ENCODE assay signal across 8 mouse cellular contexts in the genomic region with DNA sequence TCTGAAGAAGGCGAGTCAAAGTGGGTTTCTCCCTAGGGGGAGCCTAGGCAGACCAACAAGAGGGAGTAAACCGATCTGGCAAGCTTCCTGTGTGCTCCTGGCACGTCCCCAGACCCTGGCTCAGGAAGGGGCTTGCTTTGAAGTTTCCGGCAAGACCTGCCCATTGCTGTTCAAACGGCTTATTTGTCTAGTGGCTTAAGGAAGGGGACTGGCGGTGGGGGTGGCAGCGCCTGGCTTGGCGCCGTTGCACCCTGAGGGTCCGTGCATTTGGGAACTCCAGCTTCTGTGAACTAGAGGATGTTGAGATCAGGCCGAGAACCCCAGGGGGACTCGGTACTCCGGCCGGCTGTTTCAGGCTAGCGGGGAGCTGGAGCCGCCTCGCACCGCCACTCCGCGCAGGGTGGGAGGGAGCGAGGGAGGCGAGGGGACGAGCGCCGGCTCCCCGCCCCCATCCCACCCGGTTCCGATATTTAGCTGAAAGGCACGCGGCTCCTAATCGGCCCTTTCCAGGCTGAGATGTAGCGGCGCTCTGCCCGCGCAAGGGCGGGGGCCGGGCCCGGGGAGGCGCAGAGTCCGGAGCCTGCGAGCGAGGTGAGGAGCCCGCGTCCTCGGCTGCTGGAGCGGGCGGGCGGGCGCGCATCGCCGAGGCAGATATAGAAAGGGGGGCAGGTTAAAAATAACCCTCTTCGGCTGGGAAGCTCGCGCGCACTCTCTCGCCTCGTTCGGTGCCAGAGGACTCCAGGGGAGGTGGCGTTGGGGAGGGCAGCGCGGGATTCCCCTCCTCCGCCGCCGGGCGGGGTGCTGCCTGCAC. TPM values are rescaled to one million over a fixed set of nuclear protein-coding genes. Genes with fewer than 3 reads are reported as not detected.
DNase-seq lines count a peak whose midpoint lies in the region; ATAC-seq lines count a peak whose summit lies in the region.

No protein-coding gene starts in this region.

- H3K9me3 ChIP-seq in embryonic facial prominence, embryonic 14.5 days (ENCODE audit: control insufficient read depth, low read length): no peaks in the 10 kb centered on the region
- H3K9me3 ChIP-seq in heart, embryonic 12.5 days (replicated peaks): no peaks in the 10 kb centered on the region
- no peaks in the 10 kb centered on the region for H3K9me3 ChIP-seq in kidney, embryonic 14.5 days (ENCODE audit: control insufficient read depth, low read length)
- no peaks in the 10 kb centered on the region for H3K9me3 ChIP-seq in limb, embryonic 15.5 days
- no peaks in the 10 kb centered on the region for H3K9me3 ChIP-seq in midbrain, embryonic 16.5 days (replicated peaks; ENCODE audit: control insufficient read depth, low read length, poor library complexity, severe bottlenecking)
- no peaks in the 10 kb centered on the region for H3K9me3 ChIP-seq in stomach, embryonic 16.5 days (replicated peaks; ENCODE audit: control insufficient read depth, low read length)

- peaks cover 6% of the 10 kb centered on the region; the same call in 1 of the 2 replicates for H3K36me3 ChIP-seq in embryonic facial prominence, embryonic 14.5 days (ENCODE audit: control insufficient read depth, insufficient read depth, low read length)
- peaks cover 5% of the 10 kb centered on the region; the same call in 1 of the 2 replicates for H3K36me3 ChIP-seq in heart, embryonic 12.5 days
- no peaks in the 10 kb centered on the region for H3K36me3 ChIP-seq in kidney, embryonic 14.5 days (ENCODE audit: control insufficient read depth, insufficient read depth, low read length)
- no peaks in the 10 kb centered on the region for H3K36me3 ChIP-seq in limb, embryonic 15.5 days
- H3K36me3 ChIP-seq in midbrain, embryonic 16.5 days (ENCODE audit: control insufficient read depth, insufficient read depth, low read length): no peaks in the 10 kb centered on the region
- 0 out of 2 replicates have a peak, but pooled peaks cover 3% of the 10 kb centered on the region for H3K36me3 ChIP-seq in stomach, embryonic 16.5 days (ENCODE audit: control insufficient read depth, insufficient read depth, low read length)

- H3K4me1 ChIP-seq in embryonic facial prominence, embryonic 14.5 days (ENCODE audit: control insufficient read depth, insufficient read depth, low read length): peaks cover 50% of the 10 kb centered on the region
- H3K4me1 ChIP-seq in heart, embryonic 12.5 days (replicated peaks): peaks cover 88% of the 10 kb centered on the region
- peaks cover 44% of the 10 kb centered on the region for H3K4me1 ChIP-seq in kidney, embryonic 14.5 days (ENCODE audit: control insufficient read depth, insufficient read depth, low read length)
- H3K4me1 ChIP-seq in limb, embryonic 15.5 days: peaks cover 89% of the 10 kb centered on the region
- peaks cover 40% of the 10 kb centered on the region for H3K4me1 ChIP-seq in midbrain, embryonic 16.5 days (ENCODE audit: control insufficient read depth, insufficient read depth, low read length)
- H3K4me1 ChIP-seq in stomach, embryonic 16.5 days (ENCODE audit: control insufficient read depth, insufficient read depth, low read length): peaks cover 86% of the 10 kb centered on the region

- H3K4me2 ChIP-seq in embryonic facial prominence, embryonic 14.5 days (ENCODE audit: low read depth, low read length): peak overlapping the region; percentile 100
- peak overlapping the region; percentile 99 for H3K4me2 ChIP-seq in heart, embryonic 12.5 days
- H3K4me2 ChIP-seq in kidney, embryonic 14.5 days (replicated peaks; ENCODE audit: low read depth, low read length): peak overlapping the region; percentile 100
- H3K4me2 ChIP-seq in limb, embryonic 15.5 days: peak overlapping the region; percentile 99
- peak overlapping the region; percentile 71 for H3K4me2 ChIP-seq in midbrain, embryonic 16.5 days (ENCODE audit: low read length)
- H3K4me2 ChIP-seq in stomach, embryonic 16.5 days (ENCODE audit: low read depth, low read length): peak overlapping the region; percentile 94

- peak overlapping the region; percentile 77 for H3K9ac ChIP-seq in embryonic facial prominence, embryonic 14.5 days (ENCODE audit: low read depth, low read length)
- peak overlapping the region; percentile 89 for H3K9ac ChIP-seq in heart, embryonic 12.5 days
- peak overlapping the region; percentile 79 for H3K9ac ChIP-seq in kidney, embryonic 14.5 days (ENCODE audit: low read depth, low read length)
- peak overlapping the region; percentile 29 for H3K9ac ChIP-seq in limb, embryonic 15.5 days
- peak overlapping the region; percentile 82 for H3K9ac ChIP-seq in midbrain, embryonic 16.5 days (ENCODE audit: low read depth, low read length)
- H3K9ac ChIP-seq in stomach, embryonic 16.5 days (ENCODE audit: low read length): peak overlapping the region; percentile 74

- peak; percentile 68 for DNase-seq in A20 (ENCODE audit: low read depth, low spot score)
- peak; percentile 82 for DNase-seq in adrenal gland, postnatal 14 days
- peak; percentile 79 for DNase-seq in embryonic facial prominence, embryonic 14.5 days (ENCODE audit: low spot score)

- H3K4me3 ChIP-seq in embryonic facial prominence, embryonic 14.5 days (ENCODE audit: low read depth, low read length): peak overlapping the region; percentile 64
- peak overlapping the region; percentile 65 for H3K4me3 ChIP-seq in heart, embryonic 12.5 days
- H3K4me3 ChIP-seq in kidney, embryonic 14.5 days (ENCODE audit: low read length): peak overlapping the region; percentile 66
- H3K4me3 ChIP-seq in limb, embryonic 15.5 days: peak overlapping the region; percentile 56
- peak overlapping the region; percentile 66 for H3K4me3 ChIP-seq in midbrain, embryonic 16.5 days (ENCODE audit: low read depth, low read length)
- peak overlapping the region; percentile 62 for H3K4me3 ChIP-seq in stomach, embryonic 16.5 days (replicated peaks; ENCODE audit: low read length)

- peak; percentile 48 for ATAC-seq in embryonic facial prominence, embryonic 14.5 days (ENCODE audit: low read depth)
- peak; percentile 82 for ATAC-seq in heart, embryonic 12.5 days (ENCODE audit: insufficient number of reproducible peaks, low FRiP score)
- ATAC-seq in kidney, embryonic 14.5 days (ENCODE audit: low FRiP score, low TSS enrichment): peak; percentile 47
- peak; percentile 61 for ATAC-seq in limb, embryonic 15.5 days (ENCODE audit: insufficient number of reproducible peaks, low FRiP score, low TSS enrichment, low read depth)
- ATAC-seq in midbrain, embryonic 16.5 days: peak; percentile 66
- peak; percentile 54; the same call in 1 of the 2 replicates for ATAC-seq in stomach, embryonic 16.5 days (ENCODE audit: insufficient read depth, low FRiP score)

- H3K27ac ChIP-seq in embryonic facial prominence, embryonic 14.5 days (replicated peaks; ENCODE audit: low read depth, low read length): peak overlapping the region; percentile 93
- peak overlapping the region; percentile 97 for H3K27ac ChIP-seq in heart, embryonic 12.5 days (ENCODE audit: poor library complexity, severe bottlenecking)
- H3K27ac ChIP-seq in kidney, embryonic 14.5 days (ENCODE audit: low read depth, low read length): peak overlapping the region; percentile 90
- peak overlapping the region; percentile 84 for H3K27ac ChIP-seq in limb, embryonic 15.5 days
- H3K27ac ChIP-seq in midbrain, embryonic 16.5 days (ENCODE audit: low read length): peak overlapping the region; percentile 98
- H3K27ac ChIP-seq in stomach, embryonic 16.5 days (ENCODE audit: low read length): peak overlapping the region; percentile 87

- WGBS in embryonic facial prominence, embryonic 14.5 days: under 1% methylated on average over 28 of the region's 66 CpGs
- WGBS in heart, embryonic 12.5 days: under 1% methylated on average over 61 of the region's 66 CpGs
- WGBS in kidney, embryonic 14.5 days: under 1% methylated on average over 66 of the region's 66 CpGs
- under 1% methylated on average over 63 of the region's 66 CpGs for WGBS in limb, embryonic 15.5 days
- under 1% methylated on average over 65 of the region's 66 CpGs for WGBS in midbrain, embryonic 16.5 days
- under 1% methylated on average over 65 of the region's 66 CpGs for WGBS in stomach, embryonic 16.5 days

- no peaks in the 10 kb centered on the region for H3K27me3 ChIP-seq in embryonic facial prominence, embryonic 14.5 days (replicated peaks; ENCODE audit: control insufficient read depth, insufficient read depth, low read length)
- no peaks in the 10 kb centered on the region for H3K27me3 ChIP-seq in heart, embryonic 12.5 days (replicated peaks)
- no peaks in the 10 kb centered on the region for H3K27me3 ChIP-seq in kidney, embryonic 14.5 days (ENCODE audit: control insufficient read depth, insufficient read depth, low read length)
- H3K27me3 ChIP-seq in limb, embryonic 15.5 days: no peaks in the 10 kb centered on the region
- no peaks in the 10 kb centered on the region for H3K27me3 ChIP-seq in midbrain, embryonic 16.5 days (ENCODE audit: control insufficient read depth, insufficient read depth, low read depth, low read length)
- no peaks in the 10 kb centered on the region for H3K27me3 ChIP-seq in stomach, embryonic 16.5 days (ENCODE audit: control insufficient read depth, insufficient read depth, low read length)

RNA-seq across cellular contexts. Expression of a gene that starts 46.8 kb away (rescaled TPM):
- 102 and 130 TPM in 2 replicates for total RNA-seq in adrenal gland, postnatal 14 days (2021)
- polyA plus RNA-seq in embryonic facial prominence, embryonic 14.5 days (2014; fragmentation: Nextera tagmentation; extraction: Ambion mirVana): 58.3 and 67.6 TPM in 2 replicates
- polyA plus RNA-seq in heart, embryonic 12.5 days (2016; fragmentation: Nextera tagmentation; extraction: Ambion mirVana): 39.7 and 41.1 TPM in 2 replicates
- polyA plus RNA-seq in kidney, embryonic 14.5 days (2014; fragmentation: Nextera tagmentation; extraction: Ambion mirVana): 58.8 and 60.1 TPM in 2 replicates
- 66.5 and 70.3 TPM in 2 replicates for polyA plus RNA-seq in limb, embryonic 15.5 days (2015; fragmentation: Nextera tagmentation; extraction: Ambion mirVana)
- polyA plus RNA-seq in midbrain, embryonic 16.5 days (2015; fragmentation: Nextera tagmentation; extraction: Ambion mirVana): 31.9 and 34.1 TPM in 2 replicates
- 63.4 and 69.8 TPM in 2 replicates for polyA plus RNA-seq in stomach, embryonic 16.5 days (2015; fragmentation: Nextera tagmentation; extraction: Ambion mirVana)

Comparison
In these comparisons a context has a peak if more than half of its experiments do, and no peak if none do; other contexts are left out.
1. Peak in every context shown above with its lines: DNase-seq, ATAC-seq, H3K4me3 ChIP-seq and H3K27ac ChIP-seq.
2. H3K9ac ChIP-seq: peak in every context shown above with its lines; median percentile 89 in heart, embryonic 12.5 days; 82 in midbrain, embryonic 16.5 days; 79 in kidney, embryonic 14.5 days; 77 in embryonic facial prominence, embryonic 14.5 days; 74 in stomach, embryonic 16.5 days; 29 in limb, embryonic 15.5 days.